Mouse (Mus musculus) neural tube, embryonic 13.5 days (tissue): ENCODE data around the gene Cog3. TPM values are rescaled to one million over a fixed set of nuclear protein-coding genes. Genes with fewer than 3 reads are reported as not detected.

Experiments used
- ATAC-seq: fragments of 200-750 bp; cut with Nextera tagmentation; 2 replicates; pipeline ENCODE4 v1.8.0; 2017; ENCODE audit warnings: low read depth, mild to moderate bottlenecking, moderate TSS enrichment, moderate library complexity
- H3K27ac ChIP-seq: fragments of 300-500 bp; sonication (generic); replicated peaks from 2 replicates; pipeline ENCODE4 v1.5.1; 2015; ENCODE audit warnings: moderate library complexity, mild to moderate bottlenecking, inconsistent platforms
- H3K27me3 ChIP-seq: fragments of 300-500 bp; sonication (generic); 2 replicates; pipeline ENCODE4 v1.6.1; 2015; ENCODE audit warnings: mild to moderate bottlenecking, inconsistent platforms
- H3K36me3 ChIP-seq: fragments of 300-500 bp; sonication (generic); 2 replicates; pipeline ENCODE4 v1.6.1; 2015; ENCODE audit warnings: mild to moderate bottlenecking, inconsistent platforms
- H3K4me1 ChIP-seq: fragments of 300-500 bp; sonication (generic); replicated peaks from 2 replicates; pipeline ENCODE4 v1.6.1; 2015; ENCODE audit warnings: inconsistent platforms
- H3K4me2 ChIP-seq: fragments of 300-500 bp; sonication (generic); 2 replicates; pipeline ENCODE4 v1.6.1; 2015; ENCODE audit warnings: inconsistent platforms, mild to moderate bottlenecking, moderate library complexity
- H3K4me3 ChIP-seq: fragments of 300-500 bp; sonication (generic); 2 replicates; pipeline ENCODE4 v1.5.1; 2015; ENCODE audit warnings: mild to moderate bottlenecking, inconsistent platforms
- H3K9ac ChIP-seq: fragments of 300-500 bp; sonication (generic); 2 replicates; pipeline ENCODE4 v1.6.1; 2015; ENCODE audit warnings: moderate library complexity, mild to moderate bottlenecking, inconsistent platforms
- H3K9me3 ChIP-seq: fragments of 300-500 bp; sonication (generic); 2 replicates; pipeline ENCODE4 v1.6.1; 2016; ENCODE audit warnings: inconsistent platforms
- WGBS: fragments of 180-500 bp; shearing (Covaris S2); methylation state at CpG from one replicate; pipeline ENCODE4 v1.1.7; 2015; 5-methylcytosine and 5-hydroxymethylcytosine counted together
- polyA plus RNA-seq: library from polyadenylated mRNA; unstranded; fragments of >200 nt; fragmentation: Nextera tagmentation; extraction: Ambion mirVana; gene quantifications from 2 replicates; pipeline ENCODE4 v1.2.1, GENCODE M21; 2015

The Cog3 gene
- 17.1 and 19.5 TPM in 2 replicates for polyA plus RNA-seq

GRCm38 (mm10) chr14:75753991-75754817 is at the start of gene Cog3:
Gene Cog3, minus strand, starts transcription at chr14:75754517.
- WGBS, result under 1% methylated on average over 78 of the region's 78 CpGs
- H3K27me3 ChIP-seq, result peaks cover 5% of the 10 kb centered on the region; the same call in 1 of the 2 replicates
- peak within 1 kb of the TSS; percentile 99 for H3K4me3 ChIP-seq
- peak within 1 kb of the TSS; percentile 88 for H3K27ac ChIP-seq
- H3K9me3 ChIP-seq, result no peaks in the 10 kb centered on the region
- peak within 1 kb of the TSS; percentile 93 for H3K9ac ChIP-seq
- no peaks in the 10 kb centered on the region for H3K36me3 ChIP-seq
- peaks cover 31% of the 10 kb centered on the region for H3K4me1 ChIP-seq
- H3K4me2 ChIP-seq, result peak within 1 kb of the TSS; percentile 94
- peak; percentile 98 for ATAC-seq

- Histone ChIP-seq H3K9ac (no peak overlapping the region), H3K4me3 (no peak overlapping the region), H3K4me1 (no peaks in the 10 kb centered on the region), H3K36me3 (no peaks in the 10 kb centered on the region), H3K4me2 (no peak overlapping the region), H3K9me3 (no peaks in the 10 kb centered on the region), H3K27ac (no peak overlapping the region), H3K27me3 (no peaks in the 10 kb centered on the region)
- ATAC-seq, result no peak
- 38% methylated on average over 5 of the region's 5 CpGs for WGBS
Observed at GRCm38 (mm10) chr14:75797769-75798386, 43.6 kb upstream of the Cog3 start.

GRCm38 (mm10) chr14:75795918-75796317 is 41.6 kb upstream of the Cog3 start:
- H3K4me2 ChIP-seq, result no peak overlapping the region
- no peak overlapping the region for H3K27ac ChIP-seq
- WGBS, result 91% methylated on average over 4 of the region's 4 CpGs
- no peak overlapping the region for H3K9ac ChIP-seq
- no peaks in the 10 kb centered on the region for H3K27me3 ChIP-seq
- no peaks in the 10 kb centered on the region for H3K36me3 ChIP-seq
- no peaks in the 10 kb centered on the region for H3K4me1 ChIP-seq
- no peak overlapping the region for H3K4me3 ChIP-seq
- ATAC-seq, result no peak
- no peaks in the 10 kb centered on the region for H3K9me3 ChIP-seq

- Histone ChIP-seq H3K9ac (no peak overlapping the region), H3K9me3 (no peaks in the 10 kb centered on the region), H3K4me3 (no peak overlapping the region), H3K27ac (no peak overlapping the region), H3K4me1 (no peaks in the 10 kb centered on the region), H3K36me3 (no peaks in the 10 kb centered on the region), H3K4me2 (no peak overlapping the region), H3K27me3 (0 out of 2 replicates have a peak, but pooled peaks cover 3% of the 10 kb centered on the region)
- no peak for ATAC-seq
- WGBS, result 78% methylated on average over 5 of the region's 5 CpGs
Observed at GRCm38 (mm10) chr14:75794726-75795125, 40.4 kb upstream of the Cog3 start.

- Histone ChIP-seq H3K9ac (no peak overlapping the region), H3K9me3 (no peaks in the 10 kb centered on the region), H3K4me3 (no peak overlapping the region), H3K27ac (no peak overlapping the region), H3K4me1 (no peaks in the 10 kb centered on the region), H3K4me2 (no peak overlapping the region), H3K27me3 (peaks cover 5% of the 10 kb centered on the region; the same call in 1 of the 2 replicates), H3K36me3 (no peaks in the 10 kb centered on the region)
- ATAC-seq, result no peak
- 92% methylated on average over 6 of the region's 6 CpGs for WGBS
Observed at GRCm38 (mm10) chr14:75794324-75794723, 40.0 kb upstream of the Cog3 start.

GRCm38 (mm10) chr14:75793110-75793509 is 38.8 kb upstream of the Cog3 start:
- no peaks in the 10 kb centered on the region for H3K36me3 ChIP-seq
- H3K27me3 ChIP-seq, result peaks cover 17% of the 10 kb centered on the region
- 94% methylated on average over 4 of the region's 4 CpGs for WGBS
- no peak overlapping the region for H3K4me2 ChIP-seq
- no peak overlapping the region for H3K9ac ChIP-seq
- no peak for ATAC-seq
- H3K4me1 ChIP-seq, result no peaks in the 10 kb centered on the region
- no peak overlapping the region for H3K4me3 ChIP-seq
- no peaks in the 10 kb centered on the region for H3K9me3 ChIP-seq
- no peak overlapping the region for H3K27ac ChIP-seq

- H3K36me3 ChIP-seq, result no peaks in the 10 kb centered on the region
- H3K9me3 ChIP-seq, result no peaks in the 10 kb centered on the region
- no peaks in the 10 kb centered on the region; the same call in 1 of the 2 replicates for H3K4me1 ChIP-seq
- no peak overlapping the region for H3K4me2 ChIP-seq
- H3K9ac ChIP-seq, result no peak overlapping the region
- no peak for ATAC-seq
- 89% methylated on average over 3 of the region's 3 CpGs for WGBS
- H3K4me3 ChIP-seq, result no peak overlapping the region
- H3K27me3 ChIP-seq, result peaks cover 22% of the 10 kb centered on the region
- H3K27ac ChIP-seq, result no peak overlapping the region
Observed at GRCm38 (mm10) chr14:75791372-75791771, 37.1 kb upstream of the Cog3 start.

- H3K4me1 ChIP-seq, result peaks cover 7% of the 10 kb centered on the region
- H3K9ac ChIP-seq, result no peak overlapping the region
- H3K36me3 ChIP-seq, result no peaks in the 10 kb centered on the region
- H3K27me3 ChIP-seq, result peaks cover 22% of the 10 kb centered on the region
- no peak overlapping the region for H3K4me2 ChIP-seq
- H3K4me3 ChIP-seq, result no peak overlapping the region
- WGBS, result 93% methylated on average over 3 of the region's 3 CpGs
- H3K27ac ChIP-seq, result no peak overlapping the region
- ATAC-seq, result no peak
- H3K9me3 ChIP-seq, result no peaks in the 10 kb centered on the region
Observed at GRCm38 (mm10) chr14:75790411-75790996, 36.2 kb upstream of the Cog3 start.

- Histone ChIP-seq H3K9me3 (no peaks in the 10 kb centered on the region), H3K36me3 (no peaks in the 10 kb centered on the region), H3K4me1 (peaks cover 8% of the 10 kb centered on the region), H3K4me3 (no peak overlapping the region), H3K9ac (no peak overlapping the region), H3K27ac (no peak overlapping the region), H3K4me2 (no peak overlapping the region), H3K27me3 (peaks cover 22% of the 10 kb centered on the region)
- ATAC-seq, result no peak
- 87% methylated on average over 6 of the region's 6 CpGs for WGBS
Observed at GRCm38 (mm10) chr14:75789291-75789690, 35.0 kb upstream of the Cog3 start.

- WGBS, result 33% methylated on average over 7 of the region's 7 CpGs
- no peak overlapping the region for H3K9ac ChIP-seq
- no peaks in the 10 kb centered on the region for H3K36me3 ChIP-seq
- H3K9me3 ChIP-seq, result no peaks in the 10 kb centered on the region
- peak overlapping the region; percentile 68 for H3K4me2 ChIP-seq
- peak overlapping the region; percentile 75; the same call in 1 of the 2 replicates for H3K4me3 ChIP-seq
- no peak for ATAC-seq
- no peak overlapping the region for H3K27ac ChIP-seq
- H3K4me1 ChIP-seq, result peaks cover 8% of the 10 kb centered on the region
- H3K27me3 ChIP-seq, result peaks cover 22% of the 10 kb centered on the region
Observed at GRCm38 (mm10) chr14:75787794-75788175, 33.5 kb upstream of the Cog3 start.

GRCm38 (mm10) chr14:75786868-75787793 is 32.8 kb upstream of the Cog3 start, which contains the start of gene Slc25a30:
Gene Slc25a30, minus strand, starts transcription at chr14:75787037.
- H3K4me3 ChIP-seq, result peak within 1 kb of the TSS; percentile 75
- peaks cover 22% of the 10 kb centered on the region for H3K27me3 ChIP-seq
- ATAC-seq, result peak; percentile 98
- peak within 1 kb of the TSS; percentile 87 for H3K9ac ChIP-seq
- 0 out of 2 replicates have a peak, but pooled peaks cover 2% of the 10 kb centered on the region for H3K36me3 ChIP-seq
- H3K4me2 ChIP-seq, result peak within 1 kb of the TSS; percentile 68
- peak within 1 kb of the TSS; percentile 96 for H3K27ac ChIP-seq
- WGBS, result 6% methylated on average over 51 of the region's 51 CpGs
- no peaks in the 10 kb centered on the region for H3K9me3 ChIP-seq
- H3K4me1 ChIP-seq, result peaks cover 8% of the 10 kb centered on the region
